Mouse (Mus musculus) Patski (cell line): ENCODE results near the gene Sertad1. TPM values are rescaled to one million over a fixed set of nuclear protein-coding genes. Genes with fewer than 3 reads are reported as not detected.

ENCODE experiments used
- ATAC-seq: fragments of 100-300 bp; one replicate; pipeline ENCODE4 v1.8.0; 2021
- CTCF ChIA-PET: fragments of 350-600 bp; sonication (Branson Sonifier 250); formaldehyde crosslinking; loops from one replicate; lab custom pipeline; 2022; ENCODE audit warnings: inconsistent platforms; lab: Charles Lee
- POLR2A ChIA-PET: fragments of 350-600 bp; sonication (Branson Sonifier 250); formaldehyde crosslinking; loops from one replicate; lab custom pipeline; 2022; ENCODE audit warnings: antibody characterized with exemption, inconsistent platforms; lab: Charles Lee
- DNase-seq: peaks from one replicate; pipeline ENCODE4 v3.0.0-alpha.2; 2011; ENCODE audit warnings: low read depth, low spot score
- H3K27me3 ChIP-seq: fragments of 371-371 bp; one replicate; pipeline ENCODE4 v1.5.1; 2021
- CTCF ChIP-seq: fragments of 100-300 bp; IDR thresholded peaks from one replicate; pipeline ENCODE4 v1.5.1; 2021
- in situ Hi-C: fragments of 300-500 bp; cut with MboI; formaldehyde crosslinking; loops from 3 replicates; pipeline ENCODE4 v1.11.1; 2018; ENCODE audit warnings: low pct_unique_long_range_greater_than_20kb, mixed read lengths
- polyA plus RNA-seq: library from polyadenylated mRNA; unstranded; gene quantifications from one replicate; pipeline ENCODE4 v1.2.3, GENCODE M21; 2021

Gene Sertad1
- polyA plus RNA-seq, 1 experiment from 2014 or later, result 27.6 TPM

- no peak for TF ChIP-seq CTCF
- in situ Hi-C loops, result no loop called here
- DNase-seq (no peak), ATAC-seq (no peak)
- ChIA-PET POLR2A (interaction anchor here (0.7 to 0.8 kb wide), 2 partner anchors 14 to 1699 kb away, joined by 3 read pairs; no protein-coding TSS in a partner anchor), CTCF (interaction anchor here (0.7 to 1.6 kb wide), 6 partner anchors 11 to 55 kb away, joined by 4 to 6 read pairs (median 4); partner anchors contain the start of gene Sertad1)
- no peaks in the 10 kb centered on the region for H3K27me3 ChIP-seq
These were observed 14.1 kb upstream of the Sertad1 start for GRCm38 (mm10) chr7:27472596-27472995.

- in situ Hi-C loops, result no loop called here
- peak; percentile 89 for ATAC-seq
- H3K27me3 ChIP-seq, result no peaks in the 10 kb centered on the region
- TF ChIP-seq CTCF, result no peak
- ChIA-PET POLR2A (interaction anchor here (0.8 kb wide), 1 partner anchor 14 kb away, joined by 3 read pairs; no protein-coding TSS in a partner anchor), CTCF (interaction anchor here (0.7 to 1.6 kb wide), 5 partner anchors 11 to 54 kb away, joined by 4 to 6 read pairs (median 4); partner anchors contain the start of gene Sertad1)
- DNase-seq, result peak; percentile 96
These were observed 13.4 kb upstream of the Sertad1 start, which contains the start of gene Sertad3 for GRCm38 (mm10) chr7:27473156-27473834. Gene Sertad3 (plus strand): TSS chr7:27473768.

GRCm38 (mm10) chr7:27473835-27474489 is 12.7 kb upstream of the Sertad1 start:
- DNase-seq (peak; percentile 17), ATAC-seq (peak; percentile 2)
- POLR2A ChIA-PET, result interaction anchor here (0.8 to 1.5 kb wide), 2 partner anchors 17 to 34 kb away, joined by 3 to 5 read pairs; no protein-coding TSS in a partner anchor

GRCm38 (mm10) chr7:27474490-27474954 is 12.2 kb upstream of the Sertad1 start:
- DNase-seq, result peak; percentile 94
- ATAC-seq, result peak; percentile 94
- ChIA-PET POLR2A (interaction anchor here (0.8 to 1.5 kb wide), 2 partner anchors 17 to 33 kb away, joined by 3 to 5 read pairs; no protein-coding TSS in a partner anchor), CTCF (interaction anchor here (0.8 to 2.4 kb wide), 8 partner anchors 13 to 52 kb away, joined by 3 to 7 read pairs (median 4); partner anchors contain the start of gene Sertad1)
- in situ Hi-C loops, result no loop called here
- TF ChIP-seq CTCF, result no peak
- H3K27me3 ChIP-seq, result no peaks in the 10 kb centered on the region

More at GRCm38 (mm10) chr7:27473835-27474489, 12.7 kb upstream of the Sertad1 start:
- H3K27me3 ChIP-seq, result no peaks in the 10 kb centered on the region
- no peak for TF ChIP-seq CTCF
- CTCF ChIA-PET, result interaction anchor here (0.8 to 2.4 kb wide), 9 partner anchors 13 to 53 kb away, joined by 3 to 7 read pairs (median 4); partner anchors contain the start of gene Sertad1
- in situ Hi-C loops, result no loop called here

- no peak for ATAC-seq
- in situ Hi-C loops, result loop anchor here (25.0 kb wide), 1 partner anchor 288 kb away; the partner anchor contains the start of genes BC024978, Gm21983, Mia and Rab4b
- no peak for TF ChIP-seq CTCF
- ChIA-PET CTCF (interaction anchor here (1.0 to 2.4 kb wide), 3 partner anchors 15 to 33 kb away, joined by 3 to 7 read pairs (median 3); no protein-coding TSS in a partner anchor), POLR2A (interaction anchor here (1.5 kb wide), 1 partner anchor 15 kb away, joined by 5 read pairs; no protein-coding TSS in a partner anchor)
- no peaks in the 10 kb centered on the region for H3K27me3 ChIP-seq
- DNase-seq, result no peak
These were observed 11.1 kb upstream of the Sertad1 start for GRCm38 (mm10) chr7:27475596-27475995.

- DNase-seq (no peak), ATAC-seq (no peak)
- TF ChIP-seq CTCF, result no peak
- no peaks in the 10 kb centered on the region for H3K27me3 ChIP-seq
- POLR2A ChIA-PET, result no interaction called here
- CTCF ChIA-PET, result interaction anchor here (1.0 to 2.4 kb wide), 2 partner anchors 14 to 32 kb away, joined by 3 to 7 read pairs; no protein-coding TSS in a partner anchor
- in situ Hi-C loops, result loop anchor here (25.0 kb wide), 1 partner anchor 289 kb away; the partner anchor contains the start of genes BC024978, Gm21983, Mia and Rab4b
These were observed 10.5 kb upstream of the Sertad1 start for GRCm38 (mm10) chr7:27476098-27476635.

- in situ Hi-C loops, result loop anchor here (25.0 kb wide), 1 partner anchor 291 kb away; the partner anchor contains the start of genes BC024978, Gm21983, Mia and Rab4b
- CTCF ChIA-PET, result interaction anchor here (1.5 to 2.8 kb wide), 2 partner anchors 13 to 48 kb away, joined by 9 read pairs; no protein-coding TSS in a partner anchor
- POLR2A ChIA-PET, result no interaction called here
These were observed 8.1 kb upstream of the Sertad1 start for GRCm38 (mm10) chr7:27478561-27478960.

GRCm38 (mm10) chr7:27479750-27480149 is 7.0 kb upstream of the Sertad1 start:
- H3K27me3 ChIP-seq, result no peaks in the 10 kb centered on the region
- in situ Hi-C loops, result loop anchor here (25.0 kb wide), 1 partner anchor 292 kb away; the partner anchor contains the start of genes BC024978, Gm21983, Mia and Rab4b
- no peak for DNase-seq
- ChIA-PET POLR2A (no interaction called here), CTCF (interaction anchor here (1.5 to 2.8 kb wide), 3 partner anchors 11 to 47 kb away, joined by 4 to 9 read pairs (median 9); no protein-coding TSS in a partner anchor)
- TF ChIP-seq CTCF, result no peak
- ATAC-seq, result no peak

More at GRCm38 (mm10) chr7:27478561-27478960, 8.1 kb upstream of the Sertad1 start:
- no peak for TF ChIP-seq CTCF
- H3K27me3 ChIP-seq, result no peaks in the 10 kb centered on the region
- DNase-seq (no peak), ATAC-seq (no peak)

- ChIA-PET POLR2A (interaction anchor here (0.5 to 1.0 kb wide), 2 partner anchors 20 to 95 kb away, joined by 3 read pairs; no protein-coding TSS in a partner anchor), CTCF (interaction anchor here (1.3 to 2.8 kb wide), 3 partner anchors 11 to 29 kb away, joined by 3 to 9 read pairs (median 4); no protein-coding TSS in a partner anchor)
- TF ChIP-seq CTCF, result no peak
- no peaks in the 10 kb centered on the region for H3K27me3 ChIP-seq
- in situ Hi-C loops, result loop anchor here (25.0 kb wide), 1 partner anchor 293 kb away; the partner anchor contains the start of genes BC024978, Gm21983, Mia and Rab4b
- ATAC-seq (no peak), DNase-seq (no peak)
These were observed 6.2 kb upstream of the Sertad1 start for GRCm38 (mm10) chr7:27480506-27480905.
